Comparison of ENCODE assay signal across 15 mouse cellular contexts in genomic region chr1:118012736-118013135, GRCm38 (mm10). TPM values are rescaled to one million over a fixed set of nuclear protein-coding genes. Genes with fewer than 3 reads are reported as not detected.
DNase-seq lines count a peak whose midpoint lies in the region; ATAC-seq and TF ChIP-seq lines count a peak whose summit lies in the region.
"Not testable (repeated sequence)": the region's sequence is repeated elsewhere in the genome, so short reads cannot be mapped to it uniquely, and the experiment has no call there.
"Had no signal": no experiment of that assay in that cellular context is flagged by ENCODE, and none has a peak within 500 bp of the region (broad histone marks: within the 10 kb centered on the region; RNA-seq: fewer than 3 reads in every experiment).

No protein-coding gene starts in this region.

- H3K4me1 ChIP-seq in kidney, postnatal 0 days (replicated peaks; ENCODE audit: insufficient read depth, low read length); liver, embryonic 14.5 days (replicated peaks; ENCODE audit: control insufficient read depth in 2 of 2, insufficient read depth in 2 of 2, low read length in 1 of 2): not testable (repeated sequence)

- not testable (repeated sequence) for TF ChIP-seq EP300 in liver, embryonic 14.5 days (IDR thresholded peaks at IDR 0.05; ENCODE audit: low read depth)

- TF ChIP-seq CTCF in brain, embryonic 14.5 days (IDR thresholded peaks at IDR 0.05; ENCODE audit: borderline replicate concordance, extremely low read depth, insufficient read depth, insufficient read length), result peak; percentile 45
- TF ChIP-seq CTCF in kidney, postnatal 0 days (IDR thresholded peaks at IDR 0.05; ENCODE audit: low read depth), result peak; percentile 58
- TF ChIP-seq CTCF in liver, embryonic 14.5 days (IDR thresholded peaks at IDR 0.05; ENCODE audit: low read depth), result peak; percentile 53

- H3K4me2 ChIP-seq in kidney, postnatal 0 days (ENCODE audit: low read length); liver, embryonic 14.5 days (ENCODE audit: low read depth): not testable (repeated sequence)

- 22% methylated on average over 8 of the region's 8 CpGs for WGBS in kidney, postnatal 0 days
- WGBS in liver, embryonic 14.5 days (ENCODE audit: insufficient replicate concordance), result 19% methylated on average over 8 of the region's 8 CpGs

- H3K9me3 ChIP-seq in kidney, postnatal 0 days (replicated peaks; ENCODE audit: low read length); liver, embryonic 14.5 days (ENCODE audit: control insufficient read depth, low read length): not testable (repeated sequence)

- H3K4me3 ChIP-seq in kidney, postnatal 0 days (replicated peaks; ENCODE audit: low read depth, low read length); liver, embryonic 14.5 days (ENCODE audit: insufficient read depth in 1 of 2, low read depth in 2 of 2, low read length in 2 of 2): not testable (repeated sequence)

- H3K36me3 ChIP-seq in kidney, postnatal 0 days (ENCODE audit: insufficient read depth, low read length); liver, embryonic 14.5 days (replicated peaks; ENCODE audit: control insufficient read depth, insufficient read depth, low read depth): not testable (repeated sequence)

- ATAC-seq in kidney, postnatal 0 days (replicated peaks; ENCODE audit: low FRiP score, low read depth); liver, embryonic 14.5 days (ENCODE audit: insufficient read depth): not testable (repeated sequence)

- peak; percentile 14 for DNase-seq in ES-CJ7 (ENCODE audit: low read depth, low spot score)
- DNase-seq in ZHBTc4 (ENCODE audit: low read depth, low spot score), result peak; percentile 31
- not testable (repeated sequence) for DNase-seq in brain, embryonic 14.5 days (ENCODE audit: low read depth); kidney, postnatal 0 days (ENCODE audit: low spot score); liver, embryonic 14.5 days (ENCODE audit: low read depth in 3 of 3, low spot score in 3 of 3)
- DNase-seq in heart, adult 11 months, result peak; percentile 58
- DNase-seq in retina, postnatal 1 day, result peak; percentile 0

- not testable (repeated sequence) for H3K9ac ChIP-seq in kidney, postnatal 0 days (ENCODE audit: low read depth, low read length); liver, embryonic 14.5 days (replicated peaks)

- not testable (repeated sequence) for H3K27ac ChIP-seq in kidney, postnatal 0 days; liver, embryonic 14.5 days

- not testable (repeated sequence) for TF ChIP-seq POLR2A in brain, embryonic 14.5 days (IDR thresholded peaks at IDR 0.05; ENCODE audit: borderline replicate concordance, extremely low read depth, insufficient read depth, insufficient read length, poor library complexity, severe bottlenecking)

- not testable (repeated sequence) for H3K27me3 ChIP-seq in kidney, postnatal 0 days (ENCODE audit: insufficient read depth, low read length); liver, embryonic 14.5 days (ENCODE audit: control insufficient read depth, insufficient read depth, low read length)

RNA-seq across cellular contexts. Expression of gene Gm7145, which starts 47.0 kb away (rescaled TPM):
- polyA plus RNA-seq in brain, embryonic 14.5 days (2012; rRNA removed), result not detected in 2 replicates
- polyA plus RNA-seq in kidney, postnatal 0 days (2015; fragmentation: Nextera tagmentation; extraction: Ambion mirVana), result not detected in 2 replicates
- not detected in 2 replicates for polyA plus RNA-seq in liver, embryonic 14.5 days (2012; rRNA removed)
- polyA plus RNA-seq in liver, embryonic 14.5 days (2014; fragmentation: Nextera tagmentation; extraction: Ambion mirVana), result not detected in 2 replicates
- polyA plus RNA-seq: forebrain, embryonic 10.5 days; gonadal fat pad, adult 2 months; heart, embryonic 12.5 days; hindbrain, embryonic 12.5 days; inflammation-experienced regulatory T-cells, adult 6 months; kidney, embryonic 15.5 days; limb, embryonic 15.5 days; midbrain, embryonic 16.5 days had no signal
